Mouse (Mus musculus): ENCODE results near the gene Cd163l1. TPM values are rescaled to one million over a fixed set of nuclear protein-coding genes. Genes with fewer than 3 reads are reported as not detected.

Gene Cd163l1
- not detected in 2 replicates for polyA plus RNA-seq (2016; fragmentation: Nextera tagmentation; extraction: Ambion mirVana)

- no peak within 1 kb of the TSS for H3K4me2 ChIP-seq (replicated peaks)
- H3K27ac ChIP-seq (replicated peaks): no peak within 1 kb of the TSS
- no peaks in the 10 kb centered on the region for H3K36me3 ChIP-seq
- 89% methylated on average over 2 of the region's 2 CpGs for WGBS
- no peak within 1 kb of the TSS for H3K4me3 ChIP-seq
- H3K9ac ChIP-seq (replicated peaks): no peak within 1 kb of the TSS
- no peaks in the 10 kb centered on the region for H3K9me3 ChIP-seq
- no peaks in the 10 kb centered on the region for H3K27me3 ChIP-seq
- H3K4me1 ChIP-seq: no peaks in the 10 kb centered on the region
- no peak for ATAC-seq (ENCODE audit: low FRiP score, low read depth)
Observed at GRCm38 (mm10) chr7:140217967-140218366, at the start of gene Cd163l1. Gene Cd163l1, plus strand, starts transcription at chr7:140218267.

GRCm38 (mm10) chr7:140169386-140169785 is 48.7 kb upstream of the Cd163l1 start:
- ATAC-seq (ENCODE audit: low FRiP score, low read depth): no peak
- no peak overlapping the region for H3K9ac ChIP-seq (replicated peaks)
- no peaks in the 10 kb centered on the region for H3K4me1 ChIP-seq
- no peak overlapping the region for H3K4me2 ChIP-seq (replicated peaks)
- no peak overlapping the region for H3K4me3 ChIP-seq
- H3K27me3 ChIP-seq: no peaks in the 10 kb centered on the region
- H3K27ac ChIP-seq (replicated peaks): no peak overlapping the region
- H3K36me3 ChIP-seq: no peaks in the 10 kb centered on the region
- 90% methylated on average over 4 of the region's 4 CpGs for WGBS
- no peaks in the 10 kb centered on the region for H3K9me3 ChIP-seq

- ATAC-seq (ENCODE audit: low FRiP score, low read depth): no peak
- H3K36me3 ChIP-seq: no peaks in the 10 kb centered on the region
- 89% methylated on average over 3 of the region's 3 CpGs for WGBS
Observed at GRCm38 (mm10) chr7:140170863-140171262, 47.2 kb upstream of the Cd163l1 start.

GRCm38 (mm10) chr7:140172936-140173335 is 45.1 kb upstream of the Cd163l1 start, which contains the start of gene Olfr523:
Gene Olfr523, plus strand, starts transcription at chr7:140173217.
- H3K27ac ChIP-seq (replicated peaks): no peak within 1 kb of the TSS
- ATAC-seq (ENCODE audit: low FRiP score, low read depth): no peak
- 65% methylated on average over 1 of the region's 1 CpGs for WGBS
- H3K9ac ChIP-seq (replicated peaks): no peak within 1 kb of the TSS
- H3K36me3 ChIP-seq: no peaks in the 10 kb centered on the region
- no peaks in the 10 kb centered on the region for H3K9me3 ChIP-seq
- H3K27me3 ChIP-seq: no peaks in the 10 kb centered on the region
- H3K4me2 ChIP-seq (replicated peaks): no peak within 1 kb of the TSS
- no peaks in the 10 kb centered on the region for H3K4me1 ChIP-seq
- no peak within 1 kb of the TSS for H3K4me3 ChIP-seq

More at GRCm38 (mm10) chr7:140170863-140171262, 47.2 kb upstream of the Cd163l1 start:
- Histone ChIP-seq H3K9me3 (no peaks in the 10 kb centered on the region), H3K4me1 (no peaks in the 10 kb centered on the region), H3K27ac (replicated peaks) (no peak overlapping the region), H3K9ac (replicated peaks) (no peak overlapping the region), H3K27me3 (no peaks in the 10 kb centered on the region), H3K4me3 (no peak overlapping the region), H3K4me2 (replicated peaks) (no peak overlapping the region)

- ATAC-seq (ENCODE audit: low FRiP score, low read depth): no peak
- Histone ChIP-seq H3K9ac (replicated peaks) (no peak overlapping the region), H3K4me3 (no peak overlapping the region), H3K9me3 (no peaks in the 10 kb centered on the region), H3K36me3 (no peaks in the 10 kb centered on the region), H3K27ac (replicated peaks) (no peak overlapping the region), H3K27me3 (no peaks in the 10 kb centered on the region), H3K4me1 (no peaks in the 10 kb centered on the region), H3K4me2 (replicated peaks) (no peak overlapping the region)
- WGBS: 89% methylated on average over 2 of the region's 2 CpGs
Observed at GRCm38 (mm10) chr7:140179176-140179575, 38.9 kb upstream of the Cd163l1 start.

- 80% methylated on average over 2 of the region's 2 CpGs for WGBS
- ATAC-seq (ENCODE audit: low FRiP score, low read depth): no peak
- H3K4me2 ChIP-seq (replicated peaks): no peak overlapping the region
Observed at GRCm38 (mm10) chr7:140180692-140181091, 37.4 kb upstream of the Cd163l1 start.

GRCm38 (mm10) chr7:140184206-140184605 is 33.9 kb upstream of the Cd163l1 start:
- H3K36me3 ChIP-seq: no peaks in the 10 kb centered on the region
- no peaks in the 10 kb centered on the region for H3K4me1 ChIP-seq
- no peaks in the 10 kb centered on the region for H3K9me3 ChIP-seq
- WGBS: 83% methylated on average over 4 of the region's 4 CpGs
- no peak overlapping the region for H3K4me2 ChIP-seq (replicated peaks)
- ATAC-seq (ENCODE audit: low FRiP score, low read depth): no peak
- H3K27me3 ChIP-seq: no peaks in the 10 kb centered on the region
- no peak overlapping the region for H3K4me3 ChIP-seq
- H3K9ac ChIP-seq (replicated peaks): no peak overlapping the region
- H3K27ac ChIP-seq (replicated peaks): no peak overlapping the region

More at GRCm38 (mm10) chr7:140180692-140181091, 37.4 kb upstream of the Cd163l1 start:
- no peak overlapping the region for H3K4me3 ChIP-seq
- no peaks in the 10 kb centered on the region for H3K36me3 ChIP-seq
- no peaks in the 10 kb centered on the region for H3K27me3 ChIP-seq
- no peak overlapping the region for H3K9ac ChIP-seq (replicated peaks)
- no peaks in the 10 kb centered on the region for H3K9me3 ChIP-seq
- no peak overlapping the region for H3K27ac ChIP-seq (replicated peaks)
- H3K4me1 ChIP-seq: no peaks in the 10 kb centered on the region

- no peaks in the 10 kb centered on the region for H3K36me3 ChIP-seq
- H3K27ac ChIP-seq (replicated peaks): no peak overlapping the region
- H3K4me1 ChIP-seq: no peaks in the 10 kb centered on the region
- H3K9me3 ChIP-seq: no peaks in the 10 kb centered on the region
- H3K9ac ChIP-seq (replicated peaks): no peak overlapping the region
- H3K27me3 ChIP-seq: no peaks in the 10 kb centered on the region
- H3K4me3 ChIP-seq: no peak overlapping the region
- no peak for ATAC-seq (ENCODE audit: low FRiP score, low read depth)
- H3K4me2 ChIP-seq (replicated peaks): no peak overlapping the region
- WGBS: 66% methylated on average over 18 of the region's 18 CpGs
Observed at GRCm38 (mm10) chr7:140186646-140187620, 31.1 kb upstream of the Cd163l1 start.

GRCm38 (mm10) chr7:140187721-140188390 is 30.2 kb upstream of the Cd163l1 start:
- Histone ChIP-seq H3K27ac (replicated peaks) (no peak overlapping the region), H3K4me2 (replicated peaks) (no peak overlapping the region), H3K9ac (replicated peaks) (no peak overlapping the region), H3K4me1 (no peaks in the 10 kb centered on the region), H3K27me3 (no peaks in the 10 kb centered on the region), H3K36me3 (no peaks in the 10 kb centered on the region), H3K4me3 (no peak overlapping the region), H3K9me3 (no peaks in the 10 kb centered on the region)
- 84% methylated on average over 7 of the region's 7 CpGs for WGBS
- no peak for ATAC-seq (ENCODE audit: low FRiP score, low read depth)

GRCm38 (mm10) chr7:140188391-140189328 is 29.4 kb upstream of the Cd163l1 start:
- 63% methylated on average over 4 of the region's 4 CpGs for WGBS
- no peak for ATAC-seq (ENCODE audit: low FRiP score, low read depth)
- H3K4me1 ChIP-seq: no peaks in the 10 kb centered on the region
- no peaks in the 10 kb centered on the region for H3K9me3 ChIP-seq
- H3K4me2 ChIP-seq (replicated peaks): no peak overlapping the region
- no peaks in the 10 kb centered on the region for H3K36me3 ChIP-seq
- H3K27me3 ChIP-seq: no peaks in the 10 kb centered on the region
- H3K4me3 ChIP-seq: no peak overlapping the region
- no peak overlapping the region for H3K27ac ChIP-seq (replicated peaks)
- no peak overlapping the region for H3K9ac ChIP-seq (replicated peaks)

- no peaks in the 10 kb centered on the region for H3K27me3 ChIP-seq
- H3K4me1 ChIP-seq: no peaks in the 10 kb centered on the region
- no peak overlapping the region for H3K4me3 ChIP-seq
- no peak overlapping the region for H3K27ac ChIP-seq (replicated peaks)
- no peaks in the 10 kb centered on the region for H3K9me3 ChIP-seq
- no peak overlapping the region for H3K4me2 ChIP-seq (replicated peaks)
- H3K9ac ChIP-seq (replicated peaks): no peak overlapping the region
- no peak for ATAC-seq (ENCODE audit: low FRiP score, low read depth)
- 84% methylated on average over 1 of the region's 1 CpGs for WGBS
- no peaks in the 10 kb centered on the region for H3K36me3 ChIP-seq
Observed at GRCm38 (mm10) chr7:140190435-140190834, 27.6 kb upstream of the Cd163l1 start.

Data from midbrain, embryonic 12.5 days (tissue).